Mouse (Mus musculus) naive thymus-derived CD4-positive, alpha-beta T cell, adult 2 months (primary cell): ENCODE results near the gene Lrpprc.
"Not testable (repeated sequence)": the region's sequence is repeated elsewhere in the genome, so short reads cannot be mapped to it uniquely, and the experiment has no call there.

Source experiments
- DNase-seq: peaks from one replicate; pipeline ENCODE4 v3.0.0-alpha.2; 2011; ENCODE audit warnings: low read depth

Lrpprc gene

DNA sequence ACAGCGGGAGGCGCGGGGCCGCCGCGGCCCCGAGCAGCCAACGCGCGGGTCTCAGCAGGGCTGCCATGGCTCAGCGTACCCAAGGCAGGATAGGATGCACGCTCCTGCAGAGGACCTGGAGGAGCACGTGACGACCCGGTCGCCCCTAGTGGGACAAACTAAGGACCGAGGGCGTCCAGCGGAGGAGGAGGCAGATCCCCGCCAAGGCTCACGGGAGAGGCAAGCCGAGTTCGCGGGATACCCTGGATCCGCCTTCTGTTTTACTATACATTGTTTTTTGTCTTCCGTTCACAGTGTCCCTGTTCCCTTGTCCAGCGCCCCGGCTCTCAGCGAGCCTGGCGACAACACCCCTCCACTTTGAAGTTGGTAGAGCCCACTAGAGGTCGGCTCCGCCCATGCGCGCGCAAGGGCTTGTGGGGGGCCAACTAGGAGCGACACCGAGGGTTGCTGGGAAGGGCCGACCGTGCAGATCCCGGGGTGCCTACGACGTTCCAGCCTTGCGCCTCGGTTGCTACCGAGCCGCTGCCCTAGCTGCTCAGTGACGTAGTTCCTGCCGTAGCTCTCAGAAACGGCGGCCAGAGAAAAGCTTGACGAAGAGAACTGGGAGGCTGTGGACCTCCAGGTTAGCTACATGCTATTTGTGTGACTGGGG is at the start of gene Lrpprc:
TSS of gene Lrpprc (minus strand) at position 343 of the 652 bp plus-strand sequence.
- DNase-seq, result peak; percentile 98

DNA sequence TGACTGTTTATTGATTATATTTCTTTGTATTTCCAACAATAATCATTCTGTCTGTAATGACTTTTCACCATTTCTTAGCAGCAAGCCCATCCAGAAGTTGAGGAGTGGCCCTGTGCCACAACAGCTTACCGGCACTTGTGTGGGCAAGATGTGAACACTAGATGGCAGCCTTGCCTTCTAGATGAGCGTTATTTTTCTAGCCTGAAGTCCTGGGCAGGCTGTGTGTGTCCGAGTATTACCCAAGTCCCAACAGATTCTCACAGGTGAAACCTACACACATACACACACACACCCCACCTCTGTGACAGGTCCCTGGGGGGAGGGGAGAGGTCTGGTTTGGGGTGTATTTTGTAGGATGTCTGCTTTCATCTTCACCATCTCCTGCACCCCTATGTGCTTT is 47.2 kb upstream of the Lrpprc start:
- DNase-seq, result peak; percentile 84

GRCm38 (mm10) chr17:84835249-84835648 is 44.7 kb upstream of the Lrpprc start:
- DNase-seq, result no peak

GRCm38 (mm10) chr17:84832346-84832745 is 41.8 kb upstream of the Lrpprc start:
- DNase-seq, result no peak

DNA sequence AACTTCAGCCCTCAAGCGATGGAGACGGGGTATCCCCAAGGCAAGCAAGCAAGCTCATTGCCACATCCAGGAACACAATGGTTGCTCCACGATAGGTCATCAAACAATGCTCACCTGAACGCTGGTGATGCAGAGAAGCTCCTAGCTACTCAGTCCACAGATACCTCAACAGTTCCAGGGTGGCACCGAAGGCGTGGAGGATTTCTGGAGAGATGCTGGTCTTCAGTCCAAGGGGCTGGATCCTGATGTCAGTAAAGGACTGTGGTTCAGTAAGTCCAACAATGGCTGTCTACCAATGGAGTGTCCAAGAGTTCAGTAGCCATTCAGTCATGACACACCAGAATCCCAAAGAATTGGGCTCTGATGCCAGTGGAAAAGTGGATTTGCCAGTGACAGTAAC is 37.7 kb upstream of the Lrpprc start:
- no peak for DNase-seq

- no peak for DNase-seq
Measured at GRCm38 (mm10) chr17:84820603-84821002, 30.0 kb upstream of the Lrpprc start.

DNA sequence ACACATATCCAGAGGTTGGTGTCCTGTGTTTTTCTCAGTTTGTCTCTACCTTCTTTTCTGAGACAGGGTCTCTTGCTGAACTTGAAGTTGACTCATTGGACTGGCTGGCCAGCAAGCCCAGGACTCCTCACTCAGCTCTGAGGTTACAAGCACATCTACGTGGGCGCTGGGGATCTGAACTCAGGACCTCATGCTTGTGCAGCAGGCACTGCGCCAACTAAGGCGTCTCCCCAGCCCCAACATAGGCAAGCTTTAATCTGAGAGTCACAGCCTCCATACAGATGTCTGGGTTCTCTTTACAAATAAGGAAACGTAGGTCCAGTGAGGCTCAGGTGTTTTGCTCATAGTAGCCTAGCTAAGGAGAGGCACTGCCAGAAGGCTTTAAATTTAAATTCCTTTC is 27.8 kb upstream of the Lrpprc start:
- no peak for DNase-seq

DNA sequence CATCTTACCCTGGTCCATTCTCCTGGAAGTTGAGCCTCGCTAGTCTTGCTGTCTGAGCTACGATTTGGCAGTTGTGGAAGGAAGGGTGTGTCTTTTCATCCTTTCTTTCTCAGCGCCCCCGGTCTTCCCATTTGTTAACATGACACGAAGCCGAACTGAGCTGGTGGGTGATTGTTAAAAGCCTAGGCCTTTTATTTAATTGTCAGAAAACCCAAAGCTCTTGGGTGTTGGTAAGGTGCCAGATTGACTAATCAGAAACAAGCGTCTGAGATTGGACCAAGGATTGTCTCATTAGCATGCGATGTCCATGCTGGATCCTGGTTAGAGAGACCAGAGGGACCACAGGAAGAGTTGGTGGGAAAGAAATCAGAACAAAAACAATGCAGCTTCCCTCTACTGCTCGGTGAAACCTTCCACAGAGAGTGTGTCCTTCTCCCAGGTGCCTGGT is 25.4 kb upstream of the Lrpprc start:
- DNase-seq, result no peak

- DNase-seq, result no peak
Measured at GRCm38 (mm10) chr17:84814905-84815304, 24.3 kb upstream of the Lrpprc start.

GRCm38 (mm10) chr17:84814192-84814591 is 23.6 kb upstream of the Lrpprc start:
- DNase-seq, result not testable (repeated sequence)

- no peak for DNase-seq
Measured at GRCm38 (mm10) chr17:84792006-84792405, 1.4 kb upstream of the Lrpprc start.

GRCm38 (mm10) chr17:84791156-84791555 is 567 bp upstream of the Lrpprc start:
- no peak for DNase-seq

DNA sequence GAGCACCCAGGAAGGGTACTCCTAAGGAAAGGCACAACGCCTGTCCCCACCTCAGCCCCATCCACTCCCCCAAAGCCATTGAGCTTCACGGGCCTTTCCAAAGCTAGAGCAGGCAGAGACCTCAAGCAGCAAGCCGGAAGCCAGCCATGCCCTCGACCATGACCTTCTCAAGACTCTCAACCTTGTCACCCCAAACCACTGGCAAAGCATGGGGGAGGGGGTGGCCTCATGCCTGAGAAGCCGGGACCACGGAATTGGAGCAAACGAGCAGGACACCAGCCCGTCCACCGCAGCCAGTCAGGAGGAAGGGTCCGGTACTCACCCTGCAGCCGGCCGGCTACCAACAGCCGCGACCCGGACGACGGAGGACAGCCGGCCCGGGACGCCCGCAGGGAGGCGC is 546 bp downstream of the Lrpprc start:
- no peak for DNase-seq

GRCm38 (mm10) chr17:84788376-84789125 is 2.0 kb downstream of the Lrpprc start:
- DNase-seq, result no peak

DNA sequence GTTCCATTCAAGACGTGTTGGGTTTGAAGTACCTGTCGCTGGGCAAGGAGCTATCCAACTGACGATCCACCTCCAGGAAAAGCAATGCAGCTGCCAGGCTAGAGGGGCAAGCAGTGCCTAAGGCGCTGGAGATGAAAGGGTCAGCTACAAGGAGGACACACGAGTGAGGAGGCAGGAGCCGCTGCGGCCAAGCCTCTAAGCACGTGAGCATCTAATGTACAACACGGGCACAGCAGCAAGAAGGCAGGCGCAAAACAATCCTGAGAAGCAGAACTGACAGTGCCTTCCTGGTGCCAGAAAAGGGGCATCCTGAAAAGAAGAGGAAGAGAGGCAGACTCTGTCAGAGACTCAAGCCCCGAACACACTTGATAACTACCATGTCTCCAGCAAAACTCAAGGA is 3.1 kb downstream of the Lrpprc start:
- DNase-seq, result no peak

DNA sequence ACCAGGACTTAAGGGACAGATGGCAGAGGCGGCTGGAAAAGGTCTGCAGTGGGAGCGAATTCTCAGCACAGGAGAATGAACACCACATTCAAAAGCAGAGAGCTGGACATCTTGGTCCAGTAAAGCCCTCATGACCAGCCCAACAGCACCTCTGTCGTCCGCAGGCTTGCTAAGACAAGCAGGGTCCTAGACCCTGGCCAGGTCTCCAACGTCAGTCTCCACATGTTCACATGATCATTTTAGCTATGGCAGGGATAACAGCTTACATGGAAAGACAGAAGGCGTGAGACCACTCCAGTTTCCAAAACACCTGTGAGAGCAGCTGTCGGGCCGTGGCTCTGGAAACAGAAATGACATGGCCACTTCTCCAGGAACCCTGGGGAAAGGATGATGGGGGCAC is 3.7 kb downstream of the Lrpprc start:
- no peak for DNase-seq

DNA sequence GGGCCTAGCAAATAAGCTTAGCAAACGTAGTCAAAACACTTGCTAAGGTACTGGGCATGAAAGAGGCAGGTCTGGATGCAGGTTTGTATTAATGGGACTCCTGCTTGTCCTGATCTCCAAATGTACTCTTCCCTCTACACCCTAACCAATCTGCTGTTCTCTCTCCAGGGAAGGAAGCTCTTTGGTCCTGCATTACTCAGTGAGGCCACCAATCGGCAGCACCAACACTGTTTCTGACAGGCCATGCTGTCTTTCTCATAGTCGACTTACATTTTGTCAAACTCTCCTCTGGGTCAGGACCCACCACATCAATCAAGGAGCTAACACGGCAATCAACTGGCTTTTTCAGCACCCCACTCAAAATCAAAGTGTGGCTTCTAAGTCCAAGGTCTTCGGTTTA is 5.4 kb downstream of the Lrpprc start:
- DNase-seq, result no peak

DNA sequence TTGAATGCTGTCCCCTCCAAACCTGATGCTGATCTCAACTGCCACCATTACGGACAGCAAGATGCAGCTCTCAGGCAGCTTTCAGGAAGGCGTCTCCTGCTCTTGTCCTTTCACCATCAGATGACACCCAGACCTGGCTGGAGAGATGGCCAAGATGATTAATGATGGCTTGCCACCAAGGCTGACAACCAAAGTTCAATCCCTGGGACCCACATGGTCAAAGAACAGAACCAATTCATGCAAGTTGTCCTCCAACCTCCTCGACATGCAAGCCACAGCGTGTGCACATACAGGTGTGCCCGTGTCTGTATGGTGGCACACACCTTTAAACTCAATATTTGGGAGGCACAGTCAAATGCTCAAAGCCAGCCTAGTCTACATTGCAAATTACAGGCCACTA is 7.1 kb downstream of the Lrpprc start:
- DNase-seq, result no peak

DNA sequence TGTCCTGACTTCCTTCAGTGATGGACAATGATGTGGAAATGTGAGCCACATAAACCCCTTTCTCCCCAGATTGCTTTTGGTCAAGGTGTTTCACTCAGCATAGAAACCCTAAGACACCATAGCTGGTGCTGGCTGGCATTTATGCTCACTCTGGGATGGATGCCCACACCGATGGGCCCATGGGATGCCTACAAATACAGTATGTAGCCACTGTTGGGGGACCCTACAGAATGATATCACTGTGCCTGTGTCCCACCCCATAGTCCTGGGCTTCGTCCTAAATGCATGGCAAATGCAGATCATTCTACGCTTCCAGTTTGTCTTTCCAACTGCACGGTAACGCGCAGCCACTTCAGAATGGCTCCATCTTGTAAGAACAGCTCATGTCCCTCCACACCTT is 10.3 kb downstream of the Lrpprc start:
- no peak for DNase-seq

DNA sequence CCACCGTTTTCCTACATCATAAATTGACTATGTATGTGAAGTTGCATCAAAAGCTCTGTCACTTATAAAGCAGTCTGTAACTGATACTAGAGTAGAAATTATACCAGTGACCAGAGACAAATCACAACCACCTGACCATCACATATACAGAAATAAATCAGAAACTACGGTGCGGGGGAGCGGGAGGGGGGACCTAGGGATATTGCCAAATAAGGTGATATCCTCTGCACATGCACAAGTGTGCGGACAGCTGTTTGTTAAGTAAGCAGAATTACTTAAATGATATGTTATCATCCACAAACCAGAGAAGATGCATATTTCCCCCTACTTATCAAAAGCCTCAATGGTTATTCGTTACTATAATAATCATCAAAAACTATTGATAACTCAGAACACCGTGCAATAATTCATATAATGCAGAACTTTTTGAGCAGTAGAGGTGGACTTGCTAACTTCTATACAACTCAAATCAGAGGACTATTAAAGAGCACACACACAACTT is 12.1 kb downstream of the Lrpprc start:
- no peak for DNase-seq

- no peak for DNase-seq
Measured at GRCm38 (mm10) chr17:84776362-84777000, 14.1 kb downstream of the Lrpprc start.

DNA sequence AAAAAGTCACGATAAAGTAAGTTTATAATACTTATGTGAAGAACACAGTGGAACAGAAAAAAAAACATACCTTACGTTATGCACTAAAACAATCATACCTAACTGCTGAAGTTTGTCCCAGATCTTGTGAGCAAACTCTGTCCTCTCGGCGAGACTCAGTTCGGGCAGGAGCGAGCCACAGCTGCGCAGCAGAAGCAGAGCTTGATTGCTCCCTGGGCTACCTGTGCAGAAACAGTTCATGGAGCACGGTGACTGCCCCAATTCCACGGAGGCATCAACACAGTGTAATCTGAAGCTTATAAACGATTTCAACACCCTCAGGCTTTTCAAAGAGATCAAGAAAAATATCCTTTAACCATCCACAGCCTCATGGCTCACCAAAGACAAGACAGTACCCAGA is 15.3 kb downstream of the Lrpprc start:
- DNase-seq, result no peak

- DNase-seq, result no peak
Measured at GRCm38 (mm10) chr17:84771882-84772281, 18.7 kb downstream of the Lrpprc start.
